ENCODE assay signal across 8 mouse cellular contexts in the genomic region with DNA sequence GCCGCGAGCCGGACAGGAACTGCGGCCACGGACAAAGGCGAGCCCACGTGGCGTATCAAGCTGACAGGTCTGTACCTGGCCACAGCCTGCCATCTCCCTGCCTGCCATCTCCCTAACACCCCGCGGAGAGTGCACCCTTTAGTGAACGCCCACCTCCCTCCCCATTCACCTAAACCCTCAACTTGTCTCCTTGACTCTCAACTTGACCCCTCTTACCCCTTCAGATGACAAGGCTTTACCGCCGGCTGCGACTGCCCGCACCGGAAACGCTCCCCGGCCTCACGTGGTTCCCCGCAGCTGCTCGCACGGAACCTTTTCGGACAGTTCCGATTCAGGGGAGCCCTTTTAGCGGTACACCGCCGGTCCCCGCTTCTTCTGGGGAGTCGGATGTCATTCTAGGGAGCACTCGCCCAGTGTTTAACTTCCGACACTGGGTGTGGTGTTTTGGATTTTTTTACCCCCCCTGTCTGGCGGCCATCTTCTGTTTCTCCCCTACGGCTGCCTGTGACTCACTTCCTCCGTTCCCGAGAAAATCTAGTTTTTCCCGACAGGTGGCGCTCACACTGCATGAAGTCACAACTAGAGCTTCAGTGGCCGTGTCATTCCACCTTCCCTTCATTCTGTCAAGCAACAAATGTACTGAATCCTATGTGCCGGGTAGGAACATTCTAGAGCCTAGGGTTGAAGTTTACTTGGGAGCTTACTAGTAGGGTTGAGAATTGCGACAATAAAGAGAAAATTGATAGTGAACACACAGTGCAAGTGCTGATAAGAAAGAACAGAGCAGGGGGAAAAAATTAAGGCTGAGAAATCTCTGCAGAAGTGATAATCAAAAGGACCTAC. TPM values are rescaled to one million over a fixed set of nuclear protein-coding genes. Genes with fewer than 3 reads are reported as not detected.
DNase-seq lines count a peak whose midpoint lies in the region; ATAC-seq and TF ChIP-seq lines count a peak whose summit lies in the region.

A gene (minus strand): TSS at position 289 of the 843 bp plus-strand sequence.
A gene (minus strand): TSS at position 517 of the 843 bp plus-strand sequence.

- H3K4me1 ChIP-seq in cortical plate, adult 2 months (ENCODE audit: control insufficient read depth, insufficient read depth, low read length): peaks cover 2% of the 10 kb centered on the region; the same call in 1 of the 2 replicates
- H3K4me1 ChIP-seq in megakaryocyte, embryonic 14.5 days: peaks cover 55% of the 10 kb centered on the region

- TF ChIP-seq POLR2A in cortical plate, adult 2 months (IDR thresholded peaks at IDR 0.05; ENCODE audit: extremely low read depth, insufficient read depth, low read length): peak; percentile 48; the same call in 1 of the 2 replicates

- peak; percentile 96 for DNase-seq in gastrocnemius, adult 8-10 months (ENCODE audit: low spot score in 2 of 2)
- peak; percentile 93 for DNase-seq in hindlimb bud, embryonic 11.5 days (ENCODE audit: extremely low spot score, low read depth, low spot score)
- peak; percentile 95 to 97 for DNase-seq in left cerebral cortex, adult 8-10 months (ENCODE audit: low spot score in 2 of 2)
- DNase-seq in right cerebral cortex, postnatal 10 days (ENCODE audit: low spot score in 2 of 2): peak; percentile 98
- DNase-seq in urinary bladder, postnatal 25 days (ENCODE audit: low spot score): peak; percentile 96

- TF ChIP-seq CTCF in cortical plate, adult 2 months (IDR thresholded peaks at IDR 0.05; ENCODE audit: extremely low read depth, insufficient read depth, low read length): peak; percentile 88

- peak; percentile 86 for ATAC-seq in activated CD4-positive, CD25-positive, alpha-beta regulatory T cell, adult 4 months

- peak within 1 kb of the TSS; percentile 75 for H3K4me3 ChIP-seq in cortical plate, adult 2 months (ENCODE audit: insufficient read depth, low read length)
- peak within 1 kb of the TSS; percentile 100 for H3K4me3 ChIP-seq in megakaryocyte, embryonic 14.5 days (replicated peaks)

- H3K27ac ChIP-seq in cortical plate, adult 2 months (ENCODE audit: insufficient read depth, low read length): peak within 1 kb of the TSS; percentile 26

- no peaks in the 10 kb centered on the region for H3K9me3 ChIP-seq in megakaryocyte, embryonic 14.5 days

- H3K27me3 ChIP-seq in megakaryocyte, embryonic 14.5 days (replicated peaks): no peaks in the 10 kb centered on the region

- peaks cover 29% of the 10 kb centered on the region for H3K36me3 ChIP-seq in megakaryocyte, embryonic 14.5 days (replicated peaks; ENCODE audit: low read length)

RNA-seq across cellular contexts. Expression of the first gene that starts in this region (rescaled TPM):
- polyA plus RNA-seq in activated CD4-positive, CD25-positive, alpha-beta regulatory T cell, adult 4 months (2017; shearing (Covaris generic)): 100 to 1,000 TPM in 1 of 2 experiments, 10 to 100 TPM in 1; 19.2 to 305 TPM
- polyA plus RNA-seq in cortical plate, adult 2 months (2012; rRNA removed): 67.5 and 82.7 TPM in 2 replicates
- 10 to 100 TPM in 2 of 4 experiments, 1 to 10 TPM in 2; 7.0 to 15.4 (median 9.8) TPM for total RNA-seq in gastrocnemius, adult 8-10 months (2022)
- 100 to 1,000 TPM in 3 of 4 experiments, 10 to 100 TPM in 1; 98.4 to 117 (median 112) TPM for total RNA-seq in left cerebral cortex, adult 8-10 months (2022)
- 38.9 and 400 TPM in 2 replicates for polyA plus RNA-seq in megakaryocyte, embryonic 14.5 days (2012; ENCODE audit: insufficient read depth, low replicate concordance)

RNA-seq across cellular contexts. Expression of the second gene that starts in this region (rescaled TPM):
- polyA plus RNA-seq in activated CD4-positive, CD25-positive, alpha-beta regulatory T cell, adult 4 months (2017; shearing (Covaris generic)): 100 to 1,000 TPM; 144 to 327 TPM
- polyA plus RNA-seq in cortical plate, adult 2 months (2012; rRNA removed): 220 and 244 TPM in 2 replicates
- total RNA-seq in gastrocnemius, adult 8-10 months (2022): 10 to 100 TPM; 10.3 to 24.4 (median 11.8) TPM
- 100 to 1,000 TPM in 1 of 4 experiments, 10 to 100 TPM in 3; 87.0 to 108 (median 92.1) TPM for total RNA-seq in left cerebral cortex, adult 8-10 months (2022)
- polyA plus RNA-seq in megakaryocyte, embryonic 14.5 days (2012; ENCODE audit: insufficient read depth, low replicate concordance): 9.5 and 87.1 TPM in 2 replicates

Comparison
In these comparisons a context has a peak if more than half of its experiments do, and no peak if none do; other contexts are left out.
1. Peak in every context shown above with its lines: DNase-seq, ATAC-seq, H3K4me3 ChIP-seq and H3K27ac ChIP-seq.
2. RNA of the first gene that starts in this region (total RNA-seq): 98.4 to 117 TPM in left cerebral cortex, adult 8-10 months; 7.0 to 15.4 TPM in gastrocnemius, adult 8-10 months; every median in the first group is over 4 times any median in the second.